Mouse (Mus musculus): ENCODE data around the gene Thtpa. TPM values are rescaled to one million over a fixed set of nuclear protein-coding genes. Genes with fewer than 3 reads are reported as not detected.

Gene Thtpa
- polyA plus RNA-seq, 1 experiment = 0.02 TPM

DNA sequence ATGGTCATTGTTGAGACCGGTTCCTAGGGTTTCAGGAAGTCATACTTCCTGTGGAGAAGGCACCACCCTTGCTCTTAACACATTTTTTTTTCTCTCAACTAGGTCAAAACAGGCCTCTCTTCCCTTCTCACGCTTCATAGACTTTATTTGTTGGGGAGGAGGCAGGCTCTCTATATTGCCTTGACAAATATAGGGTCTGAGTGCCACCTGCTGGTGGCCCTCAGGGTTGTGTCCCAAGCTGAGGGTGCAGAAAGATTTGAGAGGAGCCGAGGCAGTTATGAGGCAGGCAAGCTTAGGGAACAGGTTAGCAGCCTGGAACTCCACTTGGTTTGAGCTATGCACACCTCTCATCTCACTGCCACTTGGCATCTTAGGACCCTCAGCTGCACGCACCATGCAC is 3.5 kb downstream of the Thtpa start:
- H3K36me3 ChIP-seq (ENCODE audit: control insufficient read depth) = peaks cover 58% of the 10 kb centered on the region
- H3K27me3 ChIP-seq (ENCODE audit: control insufficient read depth) = no peaks in the 10 kb centered on the region
- no peaks in the 10 kb centered on the region for H3K9me3 ChIP-seq (ENCODE audit: control insufficient read depth, low read length)
- no peak for TF ChIP-seq GATA1 (IDR thresholded peaks at IDR 0.05; ENCODE audit: low read length)
- no peak for TF ChIP-seq TAL1 (IDR thresholded peaks at IDR 0.05; ENCODE audit: low read length)
- no peak overlapping the region for H3K4me3 ChIP-seq (replicated peaks)
- H3K4me1 ChIP-seq (ENCODE audit: control insufficient read depth) = peaks cover 41% of the 10 kb centered on the region

DNA sequence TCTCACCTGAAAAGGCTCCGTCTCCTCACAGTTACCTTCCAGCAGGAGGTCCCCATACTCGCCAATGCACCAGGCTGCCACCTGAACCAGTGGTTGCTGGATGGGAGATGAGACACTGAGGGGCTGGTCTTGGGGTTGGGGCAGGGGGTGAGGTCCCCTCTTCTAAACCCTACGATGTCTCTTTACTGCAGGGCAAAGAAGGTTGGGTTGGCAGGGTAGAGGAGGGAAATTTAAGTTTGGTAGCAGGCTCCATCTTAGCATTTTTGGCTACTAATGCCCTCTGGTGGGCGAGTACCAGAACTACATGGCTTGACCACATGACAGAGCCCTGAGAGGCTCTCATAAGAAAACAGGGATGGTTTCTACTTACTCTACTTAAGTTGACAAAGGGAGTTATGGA is 7.0 kb downstream of the Thtpa start:
- H3K4me1 ChIP-seq (ENCODE audit: control insufficient read depth) = peaks cover 33% of the 10 kb centered on the region
- H3K27me3 ChIP-seq (ENCODE audit: control insufficient read depth) = no peaks in the 10 kb centered on the region
- peaks cover 74% of the 10 kb centered on the region for H3K36me3 ChIP-seq (ENCODE audit: control insufficient read depth)
- no peak for TF ChIP-seq GATA1 (IDR thresholded peaks at IDR 0.05; ENCODE audit: low read length)
- TF ChIP-seq TAL1 (IDR thresholded peaks at IDR 0.05; ENCODE audit: low read length) = no peak
- no peaks in the 10 kb centered on the region for H3K9me3 ChIP-seq (ENCODE audit: control insufficient read depth, low read length)
- H3K4me3 ChIP-seq (replicated peaks) = no peak overlapping the region

DNA sequence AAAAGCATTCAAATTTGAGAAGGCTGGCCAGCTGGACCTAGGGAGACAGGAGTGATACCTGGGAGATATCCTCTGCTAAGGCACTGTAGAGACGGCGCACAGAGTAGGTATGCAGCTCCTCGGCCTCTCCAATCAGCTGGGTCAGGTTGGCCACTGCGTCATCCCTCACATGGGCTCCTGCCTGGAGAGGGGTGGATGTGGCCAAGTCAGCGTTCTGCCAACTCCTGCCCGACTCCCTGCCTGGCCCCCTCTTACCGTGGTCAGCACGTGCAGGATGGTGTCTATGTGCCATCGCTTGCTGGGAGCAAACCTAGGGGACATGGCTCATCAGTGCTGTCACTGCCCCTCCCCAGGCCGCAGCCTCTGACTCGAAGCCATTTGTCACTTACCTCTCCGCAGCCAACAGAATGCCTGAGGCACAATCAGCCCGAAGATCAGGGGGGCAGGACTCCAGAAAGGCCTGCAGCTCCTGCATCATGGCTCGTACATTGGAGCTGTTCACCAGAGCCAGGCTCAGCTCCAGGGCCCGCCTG is 7.7 kb downstream of the Thtpa start:
- peaks cover 70% of the 10 kb centered on the region for H3K36me3 ChIP-seq (ENCODE audit: control insufficient read depth)
- no peak overlapping the region for H3K4me3 ChIP-seq (replicated peaks)
- no peaks in the 10 kb centered on the region for H3K27me3 ChIP-seq (ENCODE audit: control insufficient read depth)
- no peaks in the 10 kb centered on the region for H3K9me3 ChIP-seq (ENCODE audit: control insufficient read depth, low read length)
- peaks cover 33% of the 10 kb centered on the region for H3K4me1 ChIP-seq (ENCODE audit: control insufficient read depth)
- no peak for TF ChIP-seq TAL1 (IDR thresholded peaks at IDR 0.05; ENCODE audit: low read length)
- no peak for TF ChIP-seq GATA1 (IDR thresholded peaks at IDR 0.05; ENCODE audit: low read length)

DNA sequence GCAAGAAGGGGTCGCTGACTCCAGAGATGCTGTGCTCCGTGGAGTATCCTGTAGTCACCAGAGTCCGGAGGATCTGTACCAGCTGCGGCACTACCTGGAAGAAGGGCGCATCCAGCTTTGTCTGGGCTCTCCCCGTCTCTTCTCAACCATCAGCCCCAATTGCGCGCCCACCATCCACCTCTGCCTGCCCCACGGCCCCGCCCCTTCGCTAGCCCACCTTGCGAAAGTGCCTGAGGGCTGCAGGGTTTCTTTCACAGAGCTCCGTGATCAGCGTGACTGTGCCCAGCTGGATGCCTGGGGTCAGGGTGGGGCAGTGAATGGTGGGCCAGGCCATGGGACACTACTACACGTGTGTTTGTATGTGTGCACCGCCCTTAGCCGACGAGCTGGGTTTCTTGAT is 9.8 kb downstream of the Thtpa start:
- Histone ChIP-seq H3K4me1 (ENCODE audit: control insufficient read depth) (peaks cover 33% of the 10 kb centered on the region), H3K36me3 (ENCODE audit: control insufficient read depth) (peaks cover 50% of the 10 kb centered on the region), H3K9me3 (ENCODE audit: control insufficient read depth, low read length) (no peaks in the 10 kb centered on the region), H3K4me3 (replicated peaks) (no peak overlapping the region), H3K27me3 (ENCODE audit: control insufficient read depth) (peaks cover 15% of the 10 kb centered on the region)
- TF ChIP-seq TAL1 (IDR thresholded peaks at IDR 0.05; ENCODE audit: low read length) (no peak), GATA1 (IDR thresholded peaks at IDR 0.05; ENCODE audit: low read length) (no peak)

DNA sequence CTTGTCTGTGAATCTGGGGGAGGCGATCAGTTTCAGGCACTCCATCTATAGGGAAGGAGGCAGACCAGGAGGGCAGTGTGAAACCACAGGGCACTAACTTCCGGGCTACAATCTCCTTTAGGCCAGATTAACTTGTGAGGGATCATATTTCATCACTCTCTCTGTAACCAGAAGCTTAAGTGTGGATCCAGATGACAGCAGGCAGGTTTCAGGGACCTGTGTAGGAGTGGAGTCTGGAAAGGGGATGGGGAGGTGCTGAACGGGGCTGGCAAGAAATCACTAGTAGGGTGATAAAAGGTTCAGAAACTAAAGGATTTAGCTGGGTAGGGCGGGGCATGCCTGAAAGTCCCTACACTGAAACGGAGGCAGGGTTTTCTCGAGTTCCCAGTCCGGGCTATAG is 10.8 kb downstream of the Thtpa start:
- Histone ChIP-seq H3K36me3 (ENCODE audit: control insufficient read depth) (peaks cover 40% of the 10 kb centered on the region), H3K4me1 (ENCODE audit: control insufficient read depth) (peaks cover 33% of the 10 kb centered on the region), H3K27me3 (ENCODE audit: control insufficient read depth) (peaks cover 25% of the 10 kb centered on the region), H3K9me3 (ENCODE audit: control insufficient read depth, low read length) (no peaks in the 10 kb centered on the region), H3K4me3 (replicated peaks) (peak overlapping the region; percentile 76)
- TF ChIP-seq GATA1 (IDR thresholded peaks at IDR 0.05; ENCODE audit: low read length) = no peak
- TF ChIP-seq TAL1 (IDR thresholded peaks at IDR 0.05; ENCODE audit: low read length) = no peak

DNA sequence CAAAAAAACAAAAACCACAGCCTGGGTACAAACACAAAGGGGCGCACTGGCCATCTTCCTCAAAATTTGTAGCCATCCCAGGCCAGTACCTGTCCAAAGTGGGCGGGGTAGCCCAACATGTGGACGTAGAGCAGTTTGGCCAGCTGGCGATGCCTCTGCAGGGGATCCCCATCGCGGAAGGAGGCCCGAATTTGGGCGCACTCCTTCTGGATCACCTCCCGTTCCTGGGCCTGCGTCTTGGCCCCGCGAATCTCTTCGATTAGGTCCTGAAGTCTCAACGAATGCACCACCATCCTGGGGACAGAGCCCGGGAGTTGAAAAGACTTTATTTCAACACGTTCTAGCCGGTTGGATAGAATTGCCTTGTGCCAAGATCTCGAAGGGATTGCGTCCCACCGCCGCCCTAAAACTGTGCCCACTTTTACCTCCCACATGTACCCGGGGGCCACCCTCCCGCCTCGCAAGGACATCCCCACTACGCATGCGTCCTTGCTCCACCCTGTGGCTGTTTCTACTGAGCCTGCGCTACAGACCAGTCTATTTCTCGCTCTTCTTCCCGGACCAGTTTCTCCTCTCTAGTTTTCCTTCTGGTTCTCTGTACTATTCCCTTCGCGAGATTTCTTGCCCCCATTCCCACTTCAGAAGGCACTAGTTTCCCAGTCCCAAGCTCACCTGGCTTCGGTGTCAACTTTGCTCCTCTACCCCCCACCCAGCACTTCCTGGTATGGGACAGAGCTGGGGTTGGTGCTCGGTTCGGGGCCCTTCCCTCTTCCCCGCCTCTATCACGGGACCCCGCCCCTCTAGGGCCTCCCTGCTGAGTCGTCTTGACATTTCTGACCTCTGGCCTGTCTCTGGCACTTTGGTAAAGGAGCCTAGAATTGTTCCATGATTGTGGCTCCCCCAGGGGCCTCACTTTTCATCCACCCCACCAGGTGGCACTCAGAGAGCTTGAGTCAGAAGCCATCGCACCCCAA is 11.5 kb downstream of the Thtpa start, which contains the start of gene Ap1g2:
Gene Ap1g2, minus strand, starts transcription at position 758 of the 974 bp plus-strand sequence.
- TF ChIP-seq GATA1 (IDR thresholded peaks at IDR 0.05; ENCODE audit: low read length) = no peak
- Histone ChIP-seq H3K4me1 (ENCODE audit: control insufficient read depth) (peaks cover 33% of the 10 kb centered on the region), H3K9me3 (ENCODE audit: control insufficient read depth, low read length) (no peaks in the 10 kb centered on the region), H3K27me3 (ENCODE audit: control insufficient read depth) (peaks cover 32% of the 10 kb centered on the region), H3K4me3 (replicated peaks) (peak within 1 kb of the TSS; percentile 76), H3K36me3 (ENCODE audit: control insufficient read depth) (peaks cover 32% of the 10 kb centered on the region)

DNA sequence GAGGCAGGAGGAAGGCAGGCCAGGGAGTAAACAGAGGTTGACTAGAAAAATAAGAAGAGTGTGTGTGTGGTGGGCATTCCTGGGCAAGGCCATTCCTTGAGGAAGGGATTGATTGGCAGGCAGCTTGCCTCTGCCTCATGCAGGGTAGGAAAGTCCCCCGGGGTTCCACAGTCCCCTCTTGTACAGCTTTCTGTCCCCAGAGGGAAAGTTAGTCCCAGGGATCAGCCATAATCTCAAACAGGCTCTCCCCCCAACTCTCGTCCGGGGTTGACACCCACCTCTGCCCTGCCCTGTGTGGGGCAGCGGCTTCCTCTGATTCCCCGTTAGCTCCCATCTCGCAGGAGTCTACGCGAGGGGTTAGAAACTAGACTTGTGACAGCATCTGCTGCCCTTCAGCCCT is 12.4 kb downstream of the Thtpa start:
- peaks cover 28% of the 10 kb centered on the region for H3K36me3 ChIP-seq (ENCODE audit: control insufficient read depth)
- peaks cover 39% of the 10 kb centered on the region for H3K27me3 ChIP-seq (ENCODE audit: control insufficient read depth)
- TF ChIP-seq TAL1 (IDR thresholded peaks at IDR 0.05; ENCODE audit: low read length) = no peak
- no peak for TF ChIP-seq GATA1 (IDR thresholded peaks at IDR 0.05; ENCODE audit: low read length)
- no peaks in the 10 kb centered on the region for H3K9me3 ChIP-seq (ENCODE audit: control insufficient read depth, low read length)
- H3K4me1 ChIP-seq (ENCODE audit: control insufficient read depth) = peaks cover 33% of the 10 kb centered on the region
- peak overlapping the region; percentile 76 for H3K4me3 ChIP-seq (replicated peaks)

DNA sequence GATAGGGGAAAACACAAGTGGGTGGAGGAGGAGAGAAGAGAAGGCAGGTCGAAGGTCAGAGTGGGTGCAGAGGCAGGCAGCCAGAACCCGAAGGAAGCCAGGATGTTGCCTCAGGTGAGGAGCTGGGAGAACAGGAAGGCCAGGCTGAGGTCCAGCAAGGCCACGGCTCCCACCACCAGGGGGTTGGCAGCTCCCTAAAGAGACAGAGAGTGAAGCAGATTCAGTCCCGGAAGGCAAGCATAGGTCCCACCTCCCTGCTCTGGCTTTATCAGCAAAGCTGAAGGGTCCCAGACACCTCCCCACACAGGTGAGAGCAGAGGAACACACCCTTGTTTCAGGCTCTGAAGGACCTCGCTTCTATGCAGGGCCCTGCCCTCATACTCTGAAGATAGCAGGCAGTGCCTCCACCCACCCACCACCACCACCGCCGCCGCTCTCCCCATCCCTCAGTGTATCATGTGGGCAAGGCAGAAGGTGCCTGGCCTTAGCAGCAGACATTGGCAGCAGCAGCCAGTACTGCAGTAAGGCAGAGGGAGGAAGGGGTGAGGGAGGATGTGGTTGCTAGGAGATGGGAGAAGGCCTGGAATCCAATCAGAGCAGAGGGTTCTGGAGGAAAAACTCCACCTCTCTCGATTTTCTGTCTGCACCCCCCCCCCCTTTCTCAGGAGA is 13.8 kb downstream of the Thtpa start:
- Histone ChIP-seq H3K9me3 (ENCODE audit: control insufficient read depth, low read length) (no peaks in the 10 kb centered on the region), H3K36me3 (ENCODE audit: control insufficient read depth) (peaks cover 15% of the 10 kb centered on the region), H3K4me1 (ENCODE audit: control insufficient read depth) (peaks cover 33% of the 10 kb centered on the region), H3K27me3 (ENCODE audit: control insufficient read depth) (peaks cover 48% of the 10 kb centered on the region), H3K4me3 (replicated peaks) (no peak overlapping the region)
- TF ChIP-seq TAL1 (IDR thresholded peaks at IDR 0.05; ENCODE audit: low read length) = no peak
- no peak for TF ChIP-seq GATA1 (IDR thresholded peaks at IDR 0.05; ENCODE audit: low read length)

All from erythroblast, embryonic 14.5 days (primary cell).